Mouse (Mus musculus): ENCODE measurements around the gene Cpa4. TPM values are rescaled to one million over a fixed set of nuclear protein-coding genes. Genes with fewer than 3 reads are reported as not detected.

The Cpa4 gene
- polyA plus RNA-seq, 1 experiment from 2014 or later, result 2.5 TPM

- peak overlapping the region; percentile 54 for H3K9ac ChIP-seq
- H3K27me3 ChIP-seq (replicated peaks), result no peaks in the 10 kb centered on the region
- peak overlapping the region; percentile 78 for H3K27ac ChIP-seq (replicated peaks)
- H3K4me3 ChIP-seq, result no peak overlapping the region
- ATAC-seq (ENCODE audit: extremely low read depth, insufficient number of reproducible peaks, low FRiP score, low TSS enrichment), result no peak
- WGBS, result 30% methylated on average over 12 of the region's 12 CpGs
- H3K4me1 ChIP-seq, result peaks cover 68% of the 10 kb centered on the region
- H3K4me2 ChIP-seq, result no peak overlapping the region
- H3K9me3 ChIP-seq, result no peaks in the 10 kb centered on the region
- no peaks in the 10 kb centered on the region for H3K36me3 ChIP-seq
Observed at GRCm38 (mm10) chr6:30543077-30543476, 25.1 kb upstream of the Cpa4 start.

GRCm38 (mm10) chr6:30543851-30544250, 24.3 kb upstream of the Cpa4 start:
- Histone ChIP-seq H3K4me2 (no peak overlapping the region), H3K4me3 (no peak overlapping the region)

GRCm38 (mm10) chr6:30545689-30546088, 22.5 kb upstream of the Cpa4 start:
- H3K4me2 ChIP-seq, result peak overlapping the region; percentile 22; the same call in 1 of the 2 replicates
- peak overlapping the region; percentile 94 for H3K27ac ChIP-seq (replicated peaks)
- H3K9me3 ChIP-seq, result 0 out of 2 replicates have a peak, but pooled peaks cover under 1% of the 10 kb centered on the region
- 28% methylated on average over 7 of the region's 7 CpGs for WGBS
- H3K36me3 ChIP-seq, result no peaks in the 10 kb centered on the region
- no peak overlapping the region for H3K4me3 ChIP-seq
- H3K27me3 ChIP-seq (replicated peaks), result no peaks in the 10 kb centered on the region
- peak overlapping the region; percentile 34; the same call in 1 of the 2 replicates for H3K9ac ChIP-seq
- peak; percentile 33; the same call in 1 of the 2 replicates for ATAC-seq (ENCODE audit: extremely low read depth, insufficient number of reproducible peaks, low FRiP score, low TSS enrichment)
- H3K4me1 ChIP-seq, result peaks cover 82% of the 10 kb centered on the region

More at GRCm38 (mm10) chr6:30543851-30544250, 24.3 kb upstream of the Cpa4 start:
- Histone ChIP-seq H3K9ac (no peak overlapping the region), H3K27me3 (replicated peaks) (no peaks in the 10 kb centered on the region), H3K4me1 (peaks cover 75% of the 10 kb centered on the region), H3K9me3 (no peaks in the 10 kb centered on the region), H3K36me3 (no peaks in the 10 kb centered on the region), H3K27ac (replicated peaks) (peak overlapping the region; percentile 33)
- WGBS, result 50% methylated on average over 8 of the region's 8 CpGs
- ATAC-seq (ENCODE audit: extremely low read depth, insufficient number of reproducible peaks, low FRiP score, low TSS enrichment), result no peak

GRCm38 (mm10) chr6:30546571-30547273, 21.4 kb upstream of the Cpa4 start:
- Histone ChIP-seq H3K4me2 (peak overlapping the region; percentile 67), H3K4me1 (peaks cover 72% of the 10 kb centered on the region), H3K4me3 (peak overlapping the region; percentile 34), H3K27ac (replicated peaks) (peak overlapping the region; percentile 94), H3K36me3 (no peaks in the 10 kb centered on the region), H3K27me3 (replicated peaks) (no peaks in the 10 kb centered on the region), H3K9ac (peak overlapping the region; percentile 74), H3K9me3 (peaks cover 5% of the 10 kb centered on the region; the same call in 1 of the 2 replicates)
- ATAC-seq (ENCODE audit: extremely low read depth, insufficient number of reproducible peaks, low FRiP score, low TSS enrichment), result no peak
- 14% methylated on average over 17 of the region's 17 CpGs for WGBS

DNA sequence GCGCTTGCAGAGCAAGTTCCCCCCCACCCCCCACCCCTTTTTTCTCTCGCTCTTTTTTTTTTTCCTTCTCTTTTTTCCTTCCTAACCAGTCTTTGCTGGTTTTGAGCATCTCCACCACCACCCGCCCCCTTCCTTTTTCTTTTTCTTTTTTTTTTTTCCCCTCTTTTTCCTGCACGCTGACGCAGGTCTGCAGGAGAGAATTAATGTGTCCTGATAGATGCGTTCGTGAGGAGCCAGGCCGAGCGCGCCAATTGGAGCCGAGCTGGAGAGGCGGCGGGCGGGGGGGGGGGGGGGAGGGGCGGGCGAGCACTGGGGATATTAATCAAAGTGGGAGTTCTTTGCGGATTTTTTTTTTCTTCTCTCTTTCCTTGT, 20.9 kb upstream of the Cpa4 start:
- Histone ChIP-seq H3K9me3 (peaks cover 5% of the 10 kb centered on the region; the same call in 1 of the 2 replicates), H3K36me3 (no peaks in the 10 kb centered on the region), H3K9ac (peak overlapping the region; percentile 74), H3K27me3 (replicated peaks) (no peaks in the 10 kb centered on the region), H3K4me1 (peaks cover 71% of the 10 kb centered on the region), H3K4me3 (peak overlapping the region; percentile 34), H3K27ac (replicated peaks) (peak overlapping the region; percentile 94), H3K4me2 (peak overlapping the region; percentile 67)
- ATAC-seq (ENCODE audit: extremely low read depth, insufficient number of reproducible peaks, low FRiP score, low TSS enrichment), result no peak
- under 1% methylated on average over 15 of the region's 17 CpGs for WGBS

DNA sequence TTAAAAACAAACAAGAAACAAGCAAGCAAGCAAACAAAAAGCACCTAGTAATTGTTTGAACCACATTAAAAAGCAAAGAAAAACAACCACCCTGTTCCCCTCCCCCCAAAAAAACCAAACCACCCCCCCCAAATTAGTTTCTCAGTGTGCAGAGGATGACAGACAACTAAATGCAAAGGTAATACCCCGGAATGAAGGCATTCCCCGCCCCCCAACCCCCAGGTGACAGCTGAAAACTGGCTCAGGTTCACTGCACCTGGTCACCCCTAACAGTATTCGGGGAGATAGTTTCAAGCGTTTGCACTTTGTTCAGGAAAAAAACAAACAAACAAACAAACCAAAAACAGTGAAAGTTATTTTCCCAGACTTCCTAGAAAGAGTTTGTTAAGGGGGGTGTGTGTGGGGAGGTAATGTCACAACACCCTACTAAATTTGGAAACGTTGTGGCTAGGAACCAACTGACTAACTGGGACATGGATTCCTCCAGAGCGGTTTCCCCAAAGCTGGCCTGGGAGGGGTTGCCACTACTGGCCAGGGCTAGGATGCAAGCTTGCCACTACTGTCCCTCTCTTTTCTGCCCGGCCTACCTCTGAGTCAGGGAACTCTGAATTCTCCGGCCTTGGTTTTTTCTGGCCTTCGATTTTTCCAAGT, 20.4 kb upstream of the Cpa4 start:
- 33% methylated on average over 9 of the region's 9 CpGs for WGBS
- H3K27ac ChIP-seq (replicated peaks), result peak overlapping the region; percentile 94
- H3K27me3 ChIP-seq (replicated peaks), result no peaks in the 10 kb centered on the region
- H3K4me2 ChIP-seq, result peak overlapping the region; percentile 67
- H3K4me1 ChIP-seq, result peaks cover 70% of the 10 kb centered on the region
- no peak for ATAC-seq (ENCODE audit: extremely low read depth, insufficient number of reproducible peaks, low FRiP score, low TSS enrichment)
- H3K9me3 ChIP-seq, result peaks cover 5% of the 10 kb centered on the region; the same call in 1 of the 2 replicates
- H3K9ac ChIP-seq, result peak overlapping the region; percentile 74
- H3K4me3 ChIP-seq, result peak overlapping the region; percentile 34
- no peaks in the 10 kb centered on the region for H3K36me3 ChIP-seq

DNA sequence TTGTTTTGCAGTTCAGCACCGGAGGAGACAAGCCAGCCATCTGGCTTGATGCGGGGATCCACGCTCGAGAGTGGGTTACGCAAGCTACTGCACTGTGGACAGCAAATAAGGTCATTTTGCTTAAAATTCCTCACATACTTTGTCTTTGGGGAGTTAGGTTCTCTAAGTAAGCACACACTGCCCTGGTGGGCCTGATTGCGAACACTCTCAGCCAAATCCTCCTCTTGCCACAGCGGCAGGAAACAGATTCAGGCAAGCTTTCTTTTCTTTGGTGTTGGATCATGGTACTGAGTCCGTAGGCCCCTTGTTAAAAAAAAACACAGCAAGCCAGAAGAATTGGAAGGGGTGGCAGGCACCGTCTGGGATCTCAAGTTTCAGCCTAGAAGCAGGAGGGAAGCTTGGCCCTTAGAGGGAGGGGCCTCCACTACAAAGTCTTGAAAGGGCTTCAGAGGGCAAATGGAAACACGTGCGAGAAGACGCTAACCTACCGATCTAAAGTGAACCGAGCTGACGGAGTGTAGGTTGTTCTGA, 18.9 kb upstream of the Cpa4 start:
- Histone ChIP-seq H3K4me1 (peaks cover 63% of the 10 kb centered on the region), H3K9me3 (peaks cover 5% of the 10 kb centered on the region; the same call in 1 of the 2 replicates), H3K27ac (replicated peaks) (peak overlapping the region; percentile 78), H3K4me3 (no peak overlapping the region), H3K27me3 (replicated peaks) (no peaks in the 10 kb centered on the region), H3K36me3 (no peaks in the 10 kb centered on the region), H3K9ac (peak overlapping the region; percentile 60), H3K4me2 (peak overlapping the region; percentile 29)
- ATAC-seq (ENCODE audit: extremely low read depth, insufficient number of reproducible peaks, low FRiP score, low TSS enrichment), result no peak
- WGBS, result 25% methylated on average over 15 of the region's 15 CpGs

GRCm38 (mm10) chr6:30550496-30551192, 17.5 kb upstream of the Cpa4 start:
- Histone ChIP-seq H3K9me3 (peaks cover 5% of the 10 kb centered on the region; the same call in 1 of the 2 replicates), H3K4me2 (no peak overlapping the region), H3K4me3 (no peak overlapping the region), H3K27me3 (replicated peaks) (no peaks in the 10 kb centered on the region), H3K27ac (replicated peaks) (no peak overlapping the region), H3K9ac (no peak overlapping the region), H3K36me3 (no peaks in the 10 kb centered on the region), H3K4me1 (peaks cover 54% of the 10 kb centered on the region)
- 74% methylated on average over 7 of the region's 7 CpGs for WGBS
- ATAC-seq (ENCODE audit: extremely low read depth, insufficient number of reproducible peaks, low FRiP score, low TSS enrichment), result no peak

DNA sequence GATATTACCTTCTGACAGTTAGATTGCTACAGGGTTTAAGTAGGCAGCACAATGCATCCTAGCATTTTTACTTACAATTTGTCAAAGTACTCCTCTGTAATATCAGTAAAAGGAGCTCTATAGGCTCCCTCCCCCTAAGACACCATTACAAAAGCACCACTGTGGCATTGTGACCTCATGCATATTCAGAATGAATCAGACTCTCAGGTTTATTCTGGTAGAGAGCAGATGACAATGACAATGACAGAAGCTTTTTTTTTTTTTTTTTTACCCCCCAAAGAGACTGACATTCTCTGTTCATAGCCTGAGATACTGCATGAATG, 17.0 kb upstream of the Cpa4 start:
- peaks cover 52% of the 10 kb centered on the region for H3K4me1 ChIP-seq
- H3K9me3 ChIP-seq, result peaks cover 5% of the 10 kb centered on the region; the same call in 1 of the 2 replicates
- no peak overlapping the region for H3K4me2 ChIP-seq
- H3K4me3 ChIP-seq, result no peak overlapping the region
- H3K27ac ChIP-seq (replicated peaks), result no peak overlapping the region
- H3K9ac ChIP-seq, result no peak overlapping the region
- no peak for ATAC-seq (ENCODE audit: extremely low read depth, insufficient number of reproducible peaks, low FRiP score, low TSS enrichment)
- no peaks in the 10 kb centered on the region for H3K27me3 ChIP-seq (replicated peaks)
- no peaks in the 10 kb centered on the region for H3K36me3 ChIP-seq

DNA sequence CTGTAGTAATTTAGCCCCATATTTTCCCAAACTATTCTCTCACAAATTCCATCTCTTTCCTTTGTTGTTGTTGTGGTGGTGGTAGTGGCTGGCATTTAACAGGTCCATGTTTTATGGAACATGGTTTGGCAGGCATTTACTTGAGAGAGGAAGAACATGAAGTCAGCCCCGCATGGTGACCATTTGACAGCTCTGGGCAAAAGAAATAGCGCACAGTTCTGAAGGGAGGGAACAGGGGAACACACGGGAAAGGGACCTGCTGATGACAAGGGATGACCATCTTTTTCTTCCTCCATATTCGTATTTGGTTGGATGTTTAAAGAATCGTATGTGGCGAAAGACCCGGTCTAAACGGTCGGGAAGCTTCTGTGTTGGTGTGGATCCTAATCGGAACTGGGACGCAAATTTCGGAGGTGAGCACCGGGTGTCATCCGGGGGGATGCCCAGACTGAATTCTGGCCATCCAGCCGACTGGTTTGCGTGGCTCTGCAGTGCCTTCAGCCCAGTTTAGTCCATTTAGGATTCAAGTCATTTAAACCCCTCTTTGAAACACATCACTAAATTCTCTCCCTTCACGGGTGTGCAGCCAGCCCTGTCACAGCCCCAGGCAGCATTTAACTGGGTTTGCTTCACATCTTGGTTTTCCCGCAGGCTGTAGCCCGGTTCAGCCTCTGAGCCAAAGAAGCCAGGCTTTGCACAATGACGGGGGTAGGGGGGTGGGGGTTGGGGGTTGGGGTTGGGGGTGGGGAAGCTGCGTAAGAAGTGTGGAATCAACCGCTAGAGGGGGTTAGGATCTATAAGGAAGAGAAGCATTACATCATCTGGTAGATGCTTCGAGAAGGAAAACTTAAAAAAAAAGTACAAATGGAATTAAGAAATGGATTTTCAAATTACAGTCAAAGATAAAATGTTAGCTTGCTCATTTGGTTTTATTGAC, 16.3 kb upstream of the Cpa4 start:
- Histone ChIP-seq H3K27me3 (replicated peaks) (no peaks in the 10 kb centered on the region), H3K9me3 (peaks cover 5% of the 10 kb centered on the region; the same call in 1 of the 2 replicates), H3K4me3 (peak overlapping the region; percentile 21), H3K27ac (replicated peaks) (peak overlapping the region; percentile 40), H3K9ac (peak overlapping the region; percentile 66), H3K4me2 (peak overlapping the region; percentile 52), H3K4me1 (peaks cover 47% of the 10 kb centered on the region), H3K36me3 (no peaks in the 10 kb centered on the region)
- no peak for ATAC-seq (ENCODE audit: extremely low read depth, insufficient number of reproducible peaks, low FRiP score, low TSS enrichment)
- WGBS, result 36% methylated on average over 23 of the region's 23 CpGs

Data from heart, embryonic 13.5 days (tissue).